Mouse (Mus musculus): ENCODE measurements around the gene Mag.

Gene Mag

DNA sequence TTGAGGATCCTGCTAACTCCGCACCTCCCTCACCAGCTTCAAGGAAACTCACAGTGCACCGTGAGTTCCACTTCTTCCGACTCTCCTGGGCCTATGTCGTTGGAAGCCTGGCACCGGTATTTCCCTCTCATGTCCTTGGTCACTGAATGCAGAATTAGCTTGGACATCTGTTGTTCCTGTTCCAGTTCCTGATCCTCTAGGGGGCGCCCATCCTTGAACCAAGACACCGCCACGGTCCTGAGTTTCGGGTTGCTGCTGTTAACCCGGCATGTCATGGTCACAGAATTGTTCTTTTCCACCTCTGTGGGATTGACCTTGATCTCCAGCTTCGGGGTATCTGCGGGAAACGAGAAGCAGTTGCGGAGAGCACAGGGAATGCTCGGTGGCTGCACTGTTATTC, 41.6 kb downstream of the Mag start:
- peak; percentile 66 for DNase-seq (ENCODE audit: low read depth, low spot score)

DNA sequence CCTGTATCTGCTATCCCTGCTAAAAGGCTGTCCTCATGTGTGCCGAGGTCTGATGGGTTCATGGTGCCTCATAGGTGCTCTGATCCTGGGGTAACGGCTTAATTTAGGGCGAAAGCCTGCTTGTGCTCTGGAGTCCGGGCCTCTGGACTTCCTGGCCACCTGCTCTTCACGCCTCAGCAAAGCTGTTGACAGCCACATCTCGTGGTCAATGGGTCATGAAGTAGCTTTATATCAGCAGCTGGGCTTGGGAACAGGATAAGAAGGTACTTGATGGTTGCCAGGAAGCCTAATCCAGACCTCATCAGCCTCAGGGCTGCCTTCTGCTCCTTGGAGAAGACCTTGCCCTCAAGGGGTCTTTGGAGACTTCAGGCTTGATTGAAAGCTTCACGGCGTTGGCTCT, 51.3 kb downstream of the Mag start:
- DNase-seq (ENCODE audit: low read depth, low spot score): no peak

DNA sequence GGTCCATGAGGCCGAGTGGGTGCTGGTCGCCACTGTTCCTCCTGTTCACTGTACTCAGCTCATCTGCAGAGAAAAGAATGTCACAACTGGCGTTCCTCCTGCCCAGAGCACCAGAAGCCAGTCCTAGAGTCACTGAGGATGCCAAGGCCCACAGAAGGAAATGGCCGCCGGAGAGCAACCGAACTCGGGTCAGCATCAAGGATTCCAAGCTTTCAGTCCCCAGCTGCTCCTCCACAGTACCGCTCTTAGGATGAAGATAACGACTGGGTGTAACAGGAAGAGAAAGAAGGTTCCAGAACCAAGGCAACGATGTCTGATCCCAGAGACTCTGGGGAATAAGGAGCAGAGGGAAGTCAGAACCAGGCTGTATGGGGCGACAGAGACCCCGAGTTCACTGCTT, 53.2 kb downstream of the Mag start, which contains the start of gene Ffar1:
Ffar1 (minus strand) TSS at position 101 of the 400 bp plus-strand sequence.
- DNase-seq (ENCODE audit: low read depth, low spot score): no peak

DNA sequence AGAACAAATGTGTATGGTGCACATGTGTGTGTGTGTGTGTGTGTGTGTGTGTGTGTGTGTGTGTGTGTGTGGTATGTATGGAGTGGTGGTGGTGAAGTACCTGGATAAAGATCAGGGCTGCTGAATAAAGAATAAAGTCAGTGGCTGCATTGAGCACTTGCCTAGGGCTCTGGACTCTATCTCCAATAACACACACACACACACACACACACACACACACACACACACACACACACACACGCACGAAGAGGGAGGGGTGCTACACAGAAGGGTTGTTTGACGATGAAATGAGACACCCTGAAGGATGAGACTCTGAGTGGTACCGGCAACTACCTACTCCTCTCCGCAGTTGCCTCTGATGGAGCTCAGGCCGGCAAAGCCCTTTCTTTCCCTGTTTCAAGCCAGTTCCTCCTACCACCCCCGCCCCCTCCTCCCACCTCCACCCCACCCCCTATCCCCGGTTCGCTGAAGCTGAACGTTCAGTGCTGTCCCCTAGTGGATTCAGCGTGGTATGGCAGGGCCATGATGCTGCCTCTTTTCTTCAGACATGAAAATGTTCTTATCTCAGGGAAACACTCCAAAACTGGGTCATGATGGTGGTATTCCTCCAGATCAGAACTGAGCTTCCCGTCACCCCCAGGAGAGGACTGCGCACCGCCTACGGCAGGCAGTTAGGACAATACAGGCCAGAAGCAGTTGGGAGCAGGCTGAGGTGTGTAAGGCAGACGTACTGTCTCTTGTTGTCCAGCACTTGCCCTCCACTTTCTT, 54.9 kb downstream of the Mag start:
- peak; percentile 67 for DNase-seq (ENCODE audit: low read depth, low spot score)

DNA sequence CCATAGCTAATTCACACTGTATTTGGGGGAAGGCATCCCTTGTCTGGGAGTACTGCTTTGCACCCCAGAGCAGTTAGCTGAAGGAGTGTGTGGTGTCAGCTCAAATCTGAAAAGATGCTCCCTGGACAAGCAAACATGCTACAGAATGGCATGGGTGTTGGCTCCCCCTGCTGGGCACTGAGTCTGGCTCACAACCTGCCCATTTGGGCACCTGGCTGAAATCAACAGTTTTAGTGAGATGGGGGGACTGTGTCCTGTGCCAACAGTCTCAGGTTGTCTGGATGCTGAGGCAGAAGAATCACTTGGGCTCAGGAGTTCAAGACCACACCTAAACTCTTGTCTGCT, 55.4 kb downstream of the Mag start:
- peak; percentile 74 for DNase-seq (ENCODE audit: low read depth, low spot score)

DNA sequence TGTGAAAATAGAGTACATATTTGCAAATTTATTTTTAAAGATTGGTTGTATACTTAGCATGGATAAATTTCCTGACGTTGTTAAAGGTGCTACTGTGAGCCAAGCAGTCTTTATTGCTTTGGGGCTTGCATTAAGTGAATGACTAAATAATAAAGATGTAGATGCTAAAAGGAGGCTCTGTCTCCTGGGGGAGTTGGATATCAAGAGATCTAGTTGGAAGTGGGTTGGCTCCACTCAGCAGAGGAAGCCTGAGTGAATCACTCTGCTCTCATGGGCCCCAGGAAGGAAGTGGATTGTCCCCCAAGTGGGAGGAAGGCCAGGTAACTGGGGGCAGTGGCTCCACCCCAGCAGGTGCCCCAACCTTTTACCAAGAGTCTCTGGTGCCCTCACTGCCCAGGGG, 56.9 kb downstream of the Mag start:
- no peak for DNase-seq (ENCODE audit: low read depth, low spot score)

DNA sequence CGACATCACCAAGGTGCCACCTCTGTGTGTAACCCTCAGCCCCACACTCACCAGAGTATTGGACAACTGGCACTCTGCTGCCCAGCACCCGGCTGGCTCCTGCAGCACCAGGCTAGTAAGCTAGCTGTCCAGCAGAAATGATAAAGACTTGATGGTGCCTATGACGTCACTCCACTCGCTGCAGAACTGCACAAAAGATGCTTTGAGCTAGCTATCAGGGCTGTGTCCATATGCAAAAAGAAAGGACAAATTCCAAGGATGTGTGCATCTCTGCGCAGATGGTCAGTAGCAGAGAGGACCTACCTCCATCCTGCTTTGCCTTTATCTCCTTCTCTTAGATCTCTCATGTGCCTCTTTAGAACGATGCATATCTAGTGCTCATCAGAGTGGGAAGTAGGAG, 58.6 kb downstream of the Mag start, which contains the start of gene Ffar3:
Ffar3 (minus strand) TSS at position 101 of the 400 bp plus-strand sequence.
- DNase-seq (ENCODE audit: low read depth, low spot score): no peak

DNA sequence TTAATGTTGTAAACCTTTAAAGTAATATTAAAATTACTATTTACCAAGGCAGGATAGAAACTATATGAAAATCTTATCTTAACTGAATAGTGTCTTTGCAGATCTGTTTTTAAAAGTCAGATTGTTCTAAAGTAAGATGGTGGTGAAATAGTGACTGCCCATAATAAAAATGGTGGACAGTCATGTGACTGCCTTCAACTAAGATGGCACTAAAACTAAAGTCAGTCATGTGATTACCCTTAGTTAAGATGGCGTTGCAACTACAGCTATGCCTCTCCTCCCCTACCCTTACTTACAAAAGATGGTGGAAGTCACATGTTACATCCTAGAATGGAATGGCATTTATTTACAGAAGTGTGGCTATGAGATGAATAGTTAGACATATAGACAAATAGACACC, 63.3 kb downstream of the Mag start:
- no peak for DNase-seq (ENCODE audit: low read depth, low spot score)

All from forelimb bud, embryonic 11.5 days (tissue).